Mouse (Mus musculus) cortical plate, adult 2 months (tissue): ENCODE measurements around the gene Tacc3.

Experiments
- CTCF ChIP-seq: fragments of 200-500 bp; IDR thresholded peaks from 2 replicates; pipeline ENCODE4 v1.5.1; 2011; ENCODE audit warnings: mild to moderate bottlenecking, control low read depth, low read length; ENCODE audit not compliant: insufficient read depth; ENCODE audit errors: extremely low read depth
- POLR2A ChIP-seq: fragments of 200-500 bp; IDR thresholded peaks from 2 replicates; pipeline ENCODE4 v1.6.1; 2011; ENCODE audit warnings: mild to moderate bottlenecking, low read length, control low read depth; ENCODE audit not compliant: insufficient read depth; ENCODE audit errors: extremely low read depth

DNA sequence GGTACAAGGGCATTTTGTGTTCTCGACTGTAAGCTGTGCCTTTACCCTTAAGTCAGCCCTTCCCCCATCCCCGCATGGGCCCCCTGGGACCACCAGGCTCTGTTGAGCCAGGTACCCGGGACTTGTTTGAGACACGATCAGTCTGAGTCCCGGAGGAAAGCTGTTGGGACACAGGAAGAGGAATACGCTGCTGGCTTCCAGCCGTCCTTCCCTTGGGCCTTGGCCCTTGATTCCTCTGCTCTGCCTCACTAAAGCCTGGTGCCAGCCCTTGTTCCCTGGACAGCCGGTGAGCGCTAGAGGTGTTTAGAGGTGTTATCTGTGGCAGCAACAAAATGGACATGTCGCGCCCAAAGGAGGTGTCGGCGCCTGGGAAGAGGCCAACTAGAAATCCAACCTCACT lies 42.1 kb downstream of the Tacc3 start:
- TF ChIP-seq POLR2A (no peak), CTCF (no peak)
